Mouse (Mus musculus): Measurements from ENCODE around the gene Cacna1e.

The Cacna1e gene

GRCm38 (mm10) chr1:154532987-154533940 is 351.0 kb downstream of the Cacna1e start:
- DNase-seq (ENCODE audit: inconsistent age in 2 of 2, low spot score in 1 of 2) = no peak

GRCm38 (mm10) chr1:154529666-154530065 is 354.6 kb downstream of the Cacna1e start:
- no peak for DNase-seq (ENCODE audit: inconsistent age in 2 of 2, low spot score in 1 of 2)

- no peak for DNase-seq (ENCODE audit: inconsistent age in 2 of 2, low spot score in 1 of 2)
Observed at GRCm38 (mm10) chr1:154528803-154529202, 355.5 kb downstream of the Cacna1e start.

GRCm38 (mm10) chr1:154520715-154521114 is 363.6 kb downstream of the Cacna1e start:
- DNase-seq (ENCODE audit: inconsistent age in 2 of 2, low spot score in 1 of 2) = no peak

- no peak for DNase-seq (ENCODE audit: inconsistent age in 2 of 2, low spot score in 1 of 2)
Observed at GRCm38 (mm10) chr1:154515350-154515749, 369.0 kb downstream of the Cacna1e start.

GRCm38 (mm10) chr1:154511736-154512135 is 372.6 kb downstream of the Cacna1e start:
- no peak for DNase-seq (ENCODE audit: inconsistent age in 2 of 2, low spot score in 1 of 2)

- no peak for DNase-seq (ENCODE audit: inconsistent age in 2 of 2, low spot score in 1 of 2)
Observed at GRCm38 (mm10) chr1:154504005-154504404, 380.3 kb downstream of the Cacna1e start.

- DNase-seq (ENCODE audit: inconsistent age in 2 of 2, low spot score in 1 of 2) = no peak
Observed at GRCm38 (mm10) chr1:154500869-154501268, 383.4 kb downstream of the Cacna1e start.

- DNase-seq (ENCODE audit: inconsistent age in 2 of 2, low spot score in 1 of 2) = no peak
Observed at GRCm38 (mm10) chr1:154500187-154500866, 384.0 kb downstream of the Cacna1e start.

GRCm38 (mm10) chr1:154498821-154499220 is 385.5 kb downstream of the Cacna1e start:
- DNase-seq (ENCODE audit: inconsistent age in 2 of 2, low spot score in 1 of 2) = no peak

GRCm38 (mm10) chr1:154491071-154491470 is 393.2 kb downstream of the Cacna1e start:
- DNase-seq (ENCODE audit: inconsistent age in 2 of 2, low spot score in 1 of 2) = peak in 1 of 2 experiments; percentile 44

GRCm38 (mm10) chr1:154476671-154477070 is 407.6 kb downstream of the Cacna1e start:
- DNase-seq (ENCODE audit: inconsistent age in 2 of 2, low spot score in 1 of 2) = no peak

- no peak for DNase-seq (ENCODE audit: inconsistent age in 2 of 2, low spot score in 1 of 2)
Observed at GRCm38 (mm10) chr1:154475706-154476105, 408.6 kb downstream of the Cacna1e start.

- DNase-seq (ENCODE audit: inconsistent age in 2 of 2, low spot score in 1 of 2) = peak; percentile 23 to 63
Observed at GRCm38 (mm10) chr1:154474156-154474555, 410.1 kb downstream of the Cacna1e start.

GRCm38 (mm10) chr1:154467265-154467664 is 417.0 kb downstream of the Cacna1e start:
- DNase-seq (ENCODE audit: inconsistent age in 2 of 2, low spot score in 1 of 2) = no peak

- peak in 1 of 2 experiments; percentile 76 for DNase-seq (ENCODE audit: inconsistent age in 2 of 2, low spot score in 1 of 2)
Observed at GRCm38 (mm10) chr1:154461521-154461920, 422.8 kb downstream of the Cacna1e start.

- no peak for DNase-seq (ENCODE audit: inconsistent age in 2 of 2, low spot score in 1 of 2)
Observed at GRCm38 (mm10) chr1:154460067-154460466, 424.2 kb downstream of the Cacna1e start.

- DNase-seq (ENCODE audit: inconsistent age in 2 of 2, low spot score in 1 of 2) = no peak
Observed at GRCm38 (mm10) chr1:154458601-154459000, 425.7 kb downstream of the Cacna1e start.

- no peak for DNase-seq (ENCODE audit: inconsistent age in 2 of 2, low spot score in 1 of 2)
Observed at GRCm38 (mm10) chr1:154450799-154451198, 433.5 kb downstream of the Cacna1e start.

- DNase-seq (ENCODE audit: inconsistent age in 2 of 2, low spot score in 1 of 2) = no peak
Observed at GRCm38 (mm10) chr1:154446456-154446855, 437.8 kb downstream of the Cacna1e start.

GRCm38 (mm10) chr1:154433520-154433919 is 450.8 kb downstream of the Cacna1e start:
- DNase-seq (ENCODE audit: inconsistent age in 2 of 2, low spot score in 1 of 2) = no peak

- DNase-seq (ENCODE audit: inconsistent age in 2 of 2, low spot score in 1 of 2) = no peak
Observed at GRCm38 (mm10) chr1:154433112-154433511, 451.2 kb downstream of the Cacna1e start.
